Mouse (Mus musculus) neural tube, embryonic 14.5 days (tissue): ENCODE measurements around the gene Ap1b1. TPM values are rescaled to one million over a fixed set of nuclear protein-coding genes. Genes with fewer than 3 reads are reported as not detected.
A peak's percentile ranks its signal among the peaks of the same experiment; 100 is the strongest.

Experiments
- ATAC-seq: fragments of 200-750 bp; cut with Nextera tagmentation; 2 replicates; pipeline ENCODE4 v1.8.0; 2017; ENCODE audit warnings: low read depth, mild to moderate bottlenecking, moderate TSS enrichment, moderate library complexity
- H3K27ac ChIP-seq: fragments of 300-500 bp; sonication (generic); 2 replicates; pipeline ENCODE4 v1.5.1; 2014; ENCODE audit warnings: low read depth, mild to moderate bottlenecking, control low read depth, low read length, moderate library complexity, mixed read lengths
- H3K27me3 ChIP-seq: fragments of 300-500 bp; sonication (generic); 2 replicates; pipeline ENCODE4 v1.6.1; 2014; ENCODE audit warnings: low read length; ENCODE audit not compliant: control insufficient read depth, insufficient read depth
- H3K36me3 ChIP-seq: fragments of 300-500 bp; sonication (generic); 2 replicates; pipeline ENCODE4 v1.6.1; 2014; ENCODE audit warnings: low read length, mixed read lengths; ENCODE audit not compliant: control insufficient read depth, insufficient read depth
- H3K4me1 ChIP-seq: fragments of 300-500 bp; sonication (generic); 2 replicates; pipeline ENCODE4 v1.6.1; 2014; ENCODE audit warnings: low read length; ENCODE audit not compliant: control insufficient read depth, insufficient read depth
- H3K4me2 ChIP-seq: fragments of 300-500 bp; sonication (generic); 2 replicates; pipeline ENCODE4 v1.6.1; 2014; ENCODE audit warnings: mild to moderate bottlenecking, low read depth, low read length, control low read depth
- H3K4me3 ChIP-seq: fragments of 300-500 bp; sonication (generic); 2 replicates; pipeline ENCODE4 v1.5.1; 2014; ENCODE audit warnings: low read depth, low read length, control low read depth, mixed read lengths
- H3K9ac ChIP-seq: fragments of 300-500 bp; sonication (generic); replicated peaks from 2 replicates; pipeline ENCODE4 v1.6.1; 2014; ENCODE audit warnings: low read depth, mild to moderate bottlenecking, control low read depth, low read length, mixed read lengths
- H3K9me3 ChIP-seq: fragments of 300-500 bp; sonication (generic); 2 replicates; pipeline ENCODE4 v1.6.1; 2016; ENCODE audit warnings: low read length; ENCODE audit not compliant: control insufficient read depth
- WGBS: fragments of 180-500 bp; shearing (Covaris S2); extraction: QIAGEN DNeasy Blood & Tissue Kit; methylation state at CpG from one replicate; pipeline ENCODE4 v1.1.7; 2014; 5-methylcytosine and 5-hydroxymethylcytosine counted together
- polyA plus RNA-seq: library from polyadenylated mRNA; unstranded; fragments of >200 nt; fragmentation: Nextera tagmentation; extraction: Ambion mirVana; gene quantifications from 2 replicates; pipeline ENCODE4 v1.2.1, GENCODE M21; 2014

The Ap1b1 gene
- polyA plus RNA-seq = 94.9 and 105 TPM in 2 replicates

- no peak within 1 kb of the TSS for H3K27ac ChIP-seq
- H3K36me3 ChIP-seq = no peaks in the 10 kb centered on the region; the same call in 1 of the 2 replicates
- H3K9me3 ChIP-seq = no peaks in the 10 kb centered on the region
- ATAC-seq = peak; percentile 93
- H3K4me1 ChIP-seq = peaks cover 9% of the 10 kb centered on the region
- under 1% methylated on average over 62 of the region's 62 CpGs for WGBS
- peak within 1 kb of the TSS; percentile 74 for H3K9ac ChIP-seq
- no peaks in the 10 kb centered on the region for H3K27me3 ChIP-seq
- H3K4me2 ChIP-seq = peak within 1 kb of the TSS; percentile 96
- peak within 1 kb of the TSS; percentile 64 for H3K4me3 ChIP-seq
These were observed at the start of gene Ap1b1 for GRCm38 (mm10) chr11:4986695-4987486. Ap1b1 (plus strand) TSS chr11:4986824.

DNA sequence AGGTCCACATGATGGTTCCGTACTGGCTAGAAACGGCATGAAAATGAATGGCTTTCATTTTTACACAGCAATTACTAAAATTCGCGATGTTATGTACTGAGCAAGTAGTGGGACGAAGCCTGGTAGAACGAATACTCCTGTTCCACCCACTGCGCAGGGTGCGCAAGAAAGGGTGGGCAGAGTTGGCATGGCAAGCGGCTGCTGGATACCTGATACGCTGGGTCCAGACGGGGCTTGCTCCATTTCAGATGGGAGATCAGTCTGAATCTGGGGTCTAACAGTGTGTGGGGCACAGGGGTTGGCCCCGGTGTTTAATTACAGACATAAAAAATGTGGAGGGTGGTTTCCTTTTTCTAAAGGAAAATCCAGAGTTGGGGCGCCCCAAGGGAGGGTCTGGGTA is 40.1 kb upstream of the Ap1b1 start:
- Histone ChIP-seq H3K27me3 (peaks cover 56% of the 10 kb centered on the region), H3K4me2 (peak overlapping the region; percentile 70), H3K27ac (0 out of 2 replicates have a peak overlapping the region, but pooled peaks have one; percentile 39), H3K9me3 (no peaks in the 10 kb centered on the region), H3K4me1 (peaks cover 8% of the 10 kb centered on the region), H3K4me3 (peak overlapping the region; percentile 70), H3K36me3 (0 out of 2 replicates have a peak, but pooled peaks cover 3% of the 10 kb centered on the region), H3K9ac (peak overlapping the region; percentile 85; the same call in 1 of the 2 replicates)
- peak; percentile 41 for ATAC-seq
- 42% methylated on average over 13 of the region's 13 CpGs for WGBS

- H3K4me1 ChIP-seq = peaks cover 8% of the 10 kb centered on the region
- ATAC-seq = peak; percentile 92
- H3K4me2 ChIP-seq = peak overlapping the region; percentile 70
- H3K9me3 ChIP-seq = no peaks in the 10 kb centered on the region
- peak overlapping the region; percentile 70 for H3K4me3 ChIP-seq
- H3K27me3 ChIP-seq = peaks cover 57% of the 10 kb centered on the region
- under 1% methylated on average over 96 of the region's 120 CpGs for WGBS
- H3K27ac ChIP-seq = peak overlapping the region; percentile 90
- peak overlapping the region; percentile 85 for H3K9ac ChIP-seq
- 0 out of 2 replicates have a peak, but pooled peaks cover 3% of the 10 kb centered on the region for H3K36me3 ChIP-seq
These were observed 39.4 kb upstream of the Ap1b1 start for GRCm38 (mm10) chr11:4946947-4947812.

DNA sequence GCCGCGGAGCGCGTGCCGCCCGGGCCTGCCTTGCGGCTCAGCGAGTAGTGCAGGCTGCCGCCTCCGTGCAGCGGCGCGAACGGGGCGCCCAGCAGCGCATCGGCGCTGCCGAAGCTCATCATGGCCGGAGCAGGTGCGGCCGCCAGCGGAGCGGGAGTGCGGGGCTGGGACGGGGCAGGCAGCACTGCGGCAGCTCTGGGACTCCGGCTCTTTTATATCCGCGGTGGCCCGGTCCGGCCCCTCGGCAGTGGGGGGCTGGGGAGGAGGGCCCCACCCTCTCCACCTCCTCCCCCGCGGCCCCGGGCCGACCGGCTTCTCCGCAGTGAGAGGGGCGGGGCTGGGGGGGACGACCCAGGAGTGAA is 38.8 kb upstream of the Ap1b1 start, which contains the start of gene Nefh:
Nefh (minus strand) TSS at position 252 of the 362 bp plus-strand sequence.
- Histone ChIP-seq H3K27ac (peak within 1 kb of the TSS; percentile 90), H3K4me2 (peak within 1 kb of the TSS; percentile 70), H3K4me3 (peak within 1 kb of the TSS; percentile 70), H3K9me3 (no peaks in the 10 kb centered on the region), H3K4me1 (peaks cover 8% of the 10 kb centered on the region), H3K9ac (peak within 1 kb of the TSS; percentile 85), H3K36me3 (0 out of 2 replicates have a peak, but pooled peaks cover 3% of the 10 kb centered on the region), H3K27me3 (peaks cover 62% of the 10 kb centered on the region)
- 1% methylated on average over 30 of the region's 41 CpGs for WGBS
- peak; percentile 34 for ATAC-seq

- Histone ChIP-seq H3K4me3 (peak overlapping the region; percentile 70), H3K36me3 (no peaks in the 10 kb centered on the region), H3K27ac (no peak overlapping the region), H3K4me2 (peak overlapping the region; percentile 70), H3K27me3 (peaks cover 62% of the 10 kb centered on the region), H3K4me1 (peaks cover 8% of the 10 kb centered on the region), H3K9me3 (no peaks in the 10 kb centered on the region), H3K9ac (peak overlapping the region; percentile 85; the same call in 1 of the 2 replicates)
- ATAC-seq = no peak
- WGBS = 38% methylated on average over 8 of the region's 8 CpGs
These were observed 37.8 kb upstream of the Ap1b1 start for GRCm38 (mm10) chr11:4948792-4949191.

- H3K4me3 ChIP-seq = peak overlapping the region; percentile 70
- H3K4me2 ChIP-seq = peak overlapping the region; percentile 70
- WGBS = 4% methylated on average over 23 of the region's 23 CpGs
- no peaks in the 10 kb centered on the region for H3K36me3 ChIP-seq
- H3K9ac ChIP-seq = peak overlapping the region; percentile 85; the same call in 1 of the 2 replicates
- no peak overlapping the region for H3K27ac ChIP-seq
- H3K9me3 ChIP-seq = no peaks in the 10 kb centered on the region
- H3K27me3 ChIP-seq = peaks cover 62% of the 10 kb centered on the region
- no peak for ATAC-seq
- H3K4me1 ChIP-seq = peaks cover 8% of the 10 kb centered on the region
These were observed 37.2 kb upstream of the Ap1b1 start for GRCm38 (mm10) chr11:4949256-4950044.

DNA sequence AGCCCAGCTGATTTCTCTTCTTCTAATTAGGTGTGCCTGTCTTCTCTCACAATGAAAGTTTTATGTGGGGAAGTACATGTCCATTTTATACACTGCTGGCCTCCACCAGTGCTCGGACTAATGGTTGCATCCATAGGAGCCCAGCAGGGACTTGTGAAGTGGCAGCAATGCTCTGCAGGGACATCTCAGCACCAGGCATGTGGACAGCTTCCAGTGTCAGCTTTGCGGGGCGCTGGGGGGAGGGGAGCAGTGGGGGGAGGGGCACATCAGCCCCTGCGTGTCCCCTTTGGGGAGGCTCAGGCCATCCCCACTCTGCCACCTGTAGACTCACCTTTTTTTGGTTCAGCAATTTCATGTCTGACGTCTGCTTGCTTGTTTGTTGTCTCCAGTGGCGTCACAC is 33.2 kb upstream of the Ap1b1 start:
- H3K4me2 ChIP-seq = no peak overlapping the region
- 3% methylated on average over 6 of the region's 6 CpGs for WGBS
- ATAC-seq = no peak
- H3K4me1 ChIP-seq = peaks cover 8% of the 10 kb centered on the region
- H3K4me3 ChIP-seq = no peak overlapping the region
- H3K27ac ChIP-seq = no peak overlapping the region
- no peaks in the 10 kb centered on the region for H3K36me3 ChIP-seq
- H3K9ac ChIP-seq = no peak overlapping the region
- no peaks in the 10 kb centered on the region for H3K9me3 ChIP-seq
- peaks cover 27% of the 10 kb centered on the region for H3K27me3 ChIP-seq

- Histone ChIP-seq H3K36me3 (no peaks in the 10 kb centered on the region), H3K27ac (no peak overlapping the region), H3K9me3 (no peaks in the 10 kb centered on the region), H3K4me3 (no peak overlapping the region), H3K4me1 (peaks cover 5% of the 10 kb centered on the region), H3K9ac (no peak overlapping the region), H3K4me2 (no peak overlapping the region), H3K27me3 (peaks cover 22% of the 10 kb centered on the region)
- WGBS = 0% methylated on average over 8 of the region's 8 CpGs
- no peak for ATAC-seq
These were observed 32.7 kb upstream of the Ap1b1 start for GRCm38 (mm10) chr11:4953918-4954317.
